Mouse (Mus musculus) layer of hippocampus, adult 9-10 months (tissue): ENCODE results near the gene Mms19.
A peak's percentile ranks its signal among the peaks of the same experiment; 100 is the strongest.

Experiments
- DNase-seq: peaks from one replicate; pipeline ENCODE4 v3.0.0; 2022; ENCODE audit warnings: low spot score

Gene Mms19

DNA sequence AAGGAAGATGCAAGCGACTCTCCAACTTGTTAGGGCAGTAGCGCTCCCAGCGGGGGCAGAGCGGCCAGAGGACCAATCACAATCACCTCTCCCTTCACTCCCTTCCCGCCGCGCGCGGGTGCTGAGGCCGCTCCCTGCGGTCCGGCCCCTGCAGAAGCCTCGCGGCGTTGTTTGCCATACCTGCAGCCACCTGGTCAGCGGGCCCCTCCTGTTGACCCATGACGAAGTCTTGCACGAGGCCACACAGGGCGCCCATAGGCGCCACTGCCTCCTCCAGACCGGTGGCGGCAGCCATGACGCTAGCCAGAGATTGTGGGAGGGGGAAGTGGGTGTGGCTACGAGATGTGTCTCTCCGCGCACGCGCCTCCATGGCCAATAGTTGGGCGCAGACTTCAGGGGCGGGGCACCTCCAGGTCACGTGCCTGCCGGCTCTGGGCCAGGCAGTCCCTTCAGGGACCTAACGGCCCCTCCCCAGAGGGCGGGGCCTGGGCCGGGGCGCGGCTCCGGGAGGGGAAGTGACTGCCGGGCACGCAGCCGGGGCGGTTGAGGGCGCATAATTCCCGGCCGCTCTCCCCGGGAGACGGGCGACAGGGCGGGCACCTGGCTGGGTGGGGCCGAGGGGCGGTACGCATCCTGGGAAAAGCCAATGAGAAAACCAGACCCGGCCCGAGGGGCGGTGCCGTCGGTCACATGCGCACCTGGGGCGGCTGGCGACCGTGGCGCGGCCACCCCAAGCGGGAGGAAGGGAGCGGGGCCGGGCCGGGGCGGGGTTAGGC is at the start of gene Mms19:
Mms19 (minus strand) TSS at position 339 of the 776 bp plus-strand sequence.
- DNase-seq: peak; percentile 97

DNA sequence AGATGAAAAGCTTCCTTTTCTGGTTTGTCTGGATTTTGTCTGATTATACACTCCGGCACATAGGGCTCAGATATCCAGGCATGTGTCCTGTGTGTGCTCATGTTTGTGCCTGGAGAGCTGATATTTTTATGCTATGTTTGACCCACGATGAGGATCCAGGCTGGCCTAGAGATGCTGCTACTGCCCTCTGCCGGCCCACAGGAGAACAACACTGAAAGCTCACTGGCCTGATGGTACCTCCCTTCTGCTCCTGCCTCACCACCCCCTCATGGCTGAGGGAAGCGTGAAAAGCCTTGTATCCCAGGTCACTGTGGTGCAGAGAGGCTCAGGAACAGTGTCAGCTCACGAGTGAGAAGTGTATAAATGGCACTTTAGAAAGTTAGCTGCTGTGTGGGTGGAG is 45.2 kb upstream of the Mms19 start:
- peak; percentile 71 for DNase-seq

DNA sequence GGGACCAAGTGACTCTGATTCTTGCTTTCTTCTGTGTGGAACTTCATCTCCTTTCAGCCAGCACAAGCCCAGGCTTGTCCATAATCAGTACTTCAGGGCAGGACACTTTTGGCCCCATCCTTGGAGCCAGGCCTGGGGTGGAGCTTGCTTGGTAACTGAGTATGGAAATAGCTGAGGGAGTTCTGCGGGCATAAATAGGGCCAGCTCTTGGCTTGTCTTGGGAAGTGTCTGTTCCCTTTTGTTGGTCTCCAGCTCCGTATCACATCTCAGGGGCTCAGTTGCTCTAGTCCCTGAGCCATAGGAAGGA is 41.5 kb upstream of the Mms19 start:
- no peak for DNase-seq

DNA sequence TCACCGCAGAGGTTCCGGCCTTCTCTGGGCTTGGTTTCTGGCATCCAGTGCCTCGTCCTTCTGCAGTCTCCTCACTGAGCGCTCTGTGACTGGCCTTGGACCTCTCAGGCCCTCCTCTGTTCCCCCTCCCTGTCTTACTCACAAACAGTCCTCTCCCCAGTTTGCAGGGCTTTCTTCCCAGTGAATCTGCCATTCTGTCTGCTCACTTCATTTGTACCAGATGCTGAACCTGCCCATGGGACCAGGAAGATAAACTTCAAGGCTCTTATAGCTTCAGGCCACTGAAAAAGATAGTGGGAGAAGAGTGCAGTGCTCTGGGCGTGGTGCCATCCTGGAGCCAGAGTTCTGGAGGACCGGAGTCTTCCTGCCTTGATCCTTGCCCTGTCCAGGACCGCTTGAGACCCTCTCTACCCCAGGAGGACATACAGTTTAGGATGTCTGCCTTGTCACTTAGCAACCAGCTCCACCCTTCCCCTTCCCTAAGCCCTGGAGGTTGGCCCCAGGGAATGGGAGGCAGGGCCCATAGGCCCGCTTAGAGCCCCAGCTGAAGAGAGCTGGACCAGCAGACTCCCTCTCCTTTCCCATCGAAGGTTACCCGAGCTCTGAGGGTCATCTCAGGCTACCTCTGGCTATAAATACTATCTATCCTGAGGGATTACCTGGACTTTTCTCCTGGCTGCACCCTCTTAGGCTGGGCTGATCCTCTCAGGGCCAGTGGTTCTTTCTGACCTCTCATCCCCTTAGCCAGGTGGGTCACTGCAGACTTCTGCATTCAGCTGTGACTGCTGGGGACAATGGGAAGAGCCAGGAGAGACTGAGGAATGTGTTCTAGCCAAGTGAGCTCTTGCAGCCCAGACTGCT is 41.0 kb upstream of the Mms19 start:
- no peak for DNase-seq

DNA sequence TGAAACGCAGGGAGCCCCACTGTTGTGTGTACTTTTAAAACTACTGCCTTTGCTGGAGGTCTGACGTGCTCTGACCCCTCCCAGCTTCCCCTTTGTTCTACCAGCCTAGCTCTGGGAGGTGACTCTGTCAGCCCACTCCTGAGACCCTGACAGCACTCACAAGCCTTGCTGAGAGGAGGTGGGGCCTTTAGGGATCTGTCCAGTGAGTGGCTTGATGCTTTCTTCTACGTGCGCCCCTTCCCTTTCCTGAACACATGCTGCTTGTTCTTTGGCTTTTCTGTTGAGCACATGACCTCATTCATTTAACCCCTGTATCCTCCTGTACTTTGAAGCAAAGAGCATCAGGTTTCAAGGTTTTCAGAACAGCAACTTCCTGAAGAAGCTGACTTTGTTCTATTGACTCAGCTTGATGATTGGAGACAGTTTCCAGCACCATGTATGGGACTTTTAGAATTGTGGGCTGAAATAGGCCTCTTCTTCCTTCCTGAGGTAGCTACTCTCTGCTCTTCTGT is 38.1 kb upstream of the Mms19 start:
- no peak for DNase-seq

DNA sequence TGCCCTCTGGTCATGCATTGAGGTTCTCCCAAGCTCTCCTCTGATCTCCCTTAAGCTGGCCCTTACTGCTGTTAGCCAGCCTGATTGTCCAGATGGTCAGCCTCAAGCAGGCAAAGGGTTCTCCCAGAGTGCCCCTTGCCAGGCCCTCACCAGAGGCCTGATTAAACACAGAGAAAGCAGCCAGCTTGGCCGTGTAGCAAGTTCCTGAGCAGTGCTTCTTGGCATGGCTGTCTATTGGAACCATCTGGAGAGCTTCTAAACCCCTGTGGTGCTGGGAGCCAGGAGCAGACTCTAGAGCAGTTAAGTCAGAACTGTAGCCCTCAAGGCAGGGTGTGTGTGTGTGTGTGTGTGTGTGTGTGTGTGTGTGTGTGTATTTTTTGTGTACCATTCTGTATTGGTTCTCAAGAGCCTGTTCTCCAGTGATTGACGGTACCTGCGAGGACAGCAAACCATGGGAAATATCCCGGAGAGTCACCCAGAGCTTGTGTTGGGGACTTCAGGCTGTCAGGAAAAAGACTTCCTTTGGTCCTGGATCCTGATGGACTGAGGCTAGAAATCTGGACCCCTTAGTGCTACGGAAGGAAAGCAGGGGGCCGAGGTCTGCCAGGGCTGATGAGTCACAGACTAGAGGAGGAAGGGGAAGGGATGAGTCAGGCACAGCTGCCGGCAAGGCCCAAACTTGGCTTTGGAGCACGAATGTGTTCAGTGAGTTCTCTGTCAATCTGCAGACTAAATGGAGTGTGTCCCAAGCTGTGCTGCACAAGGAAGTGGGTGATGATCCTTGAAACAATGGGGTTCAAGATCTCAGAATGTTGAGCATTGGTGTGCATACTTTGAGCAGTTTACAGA is 36.7 kb upstream of the Mms19 start:
- DNase-seq: peak; percentile 33

DNA sequence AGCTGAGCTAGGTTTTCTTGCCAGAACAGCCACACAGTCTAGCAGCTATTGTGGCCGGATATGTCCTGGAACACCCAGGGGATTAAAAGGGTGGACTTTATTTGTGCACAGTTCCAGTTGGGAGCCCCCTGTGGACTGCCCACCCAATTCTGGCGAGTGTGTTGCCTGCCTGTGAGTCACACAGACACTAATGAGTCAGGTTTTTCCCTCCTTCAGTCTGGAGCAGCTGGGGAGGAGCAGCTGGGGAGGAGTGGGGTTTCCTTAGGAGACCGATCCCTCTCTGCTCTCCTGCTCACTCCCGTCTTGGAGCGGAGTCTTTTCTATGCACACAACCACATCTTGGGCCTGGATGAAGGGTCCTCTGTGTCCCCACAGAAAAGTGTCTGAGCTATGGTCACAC is 35.9 kb upstream of the Mms19 start:
- DNase-seq: no peak

DNA sequence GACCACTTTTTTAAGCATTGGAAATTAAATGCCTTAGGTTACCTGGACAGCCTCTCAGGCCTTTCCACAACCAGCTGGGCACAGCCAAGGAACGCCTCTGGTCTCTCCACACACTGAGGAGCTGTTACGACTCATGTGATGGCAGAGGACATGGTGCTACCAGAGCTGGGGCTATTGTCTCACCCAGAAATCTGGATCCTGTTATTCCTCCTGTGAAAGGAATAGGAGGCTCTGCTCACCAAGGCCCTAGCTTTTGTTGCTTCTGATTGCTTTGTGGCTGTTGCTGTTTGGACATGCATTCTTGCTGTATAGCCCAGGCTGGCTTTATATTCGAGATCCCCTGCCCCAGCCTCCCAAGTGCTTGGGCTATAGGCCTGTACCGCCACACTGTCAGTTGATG is 35.3 kb upstream of the Mms19 start:
- no peak for DNase-seq

DNA sequence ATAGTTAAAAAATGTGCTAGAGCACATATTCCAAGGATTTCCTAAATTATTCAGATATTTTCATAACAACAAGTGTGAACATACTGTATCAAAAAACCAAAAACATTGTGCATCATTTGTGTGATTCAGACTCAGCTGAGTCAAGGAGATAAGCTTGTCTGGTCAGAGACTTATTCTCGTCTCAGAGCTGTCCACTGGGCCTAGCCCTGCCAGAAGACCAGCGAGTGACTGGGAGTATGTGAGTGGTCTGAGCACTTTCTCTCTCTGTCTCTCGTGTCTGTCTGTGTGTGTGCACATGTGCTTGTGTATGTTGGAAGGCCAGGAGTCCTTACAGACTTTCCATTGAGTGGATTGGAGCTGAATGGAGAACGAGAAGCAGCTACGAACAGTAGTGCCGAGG is 34.0 kb upstream of the Mms19 start:
- DNase-seq: no peak

DNA sequence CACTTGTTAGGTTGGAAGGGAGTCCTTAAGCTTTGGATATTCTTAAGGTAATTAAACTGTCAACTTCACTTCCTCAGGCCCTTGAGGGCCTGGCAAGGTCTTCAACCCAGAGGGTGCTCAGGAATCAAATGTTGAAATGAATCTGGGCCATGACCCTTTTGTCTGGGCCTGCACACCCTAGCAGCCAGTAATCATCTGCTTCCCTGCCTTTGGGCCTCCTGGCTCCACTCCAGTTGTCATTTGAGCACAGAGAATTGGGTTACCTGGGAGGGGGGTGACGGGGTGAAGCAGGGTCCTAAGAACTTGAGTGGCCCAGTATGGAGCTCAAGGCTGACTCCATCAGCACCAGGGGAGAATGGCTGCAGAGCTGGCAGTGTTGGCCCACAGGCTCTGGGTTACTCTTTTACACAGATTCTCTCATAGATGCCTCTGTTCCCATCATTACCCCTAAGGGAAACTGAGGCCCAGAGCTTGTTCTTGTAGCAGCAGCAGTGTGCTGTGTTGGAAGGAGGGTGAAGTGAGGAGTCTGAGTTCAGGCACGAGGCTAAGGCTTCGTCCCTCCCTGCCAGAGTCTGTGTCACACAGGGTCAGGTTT is 33.4 kb upstream of the Mms19 start:
- DNase-seq: no peak

DNA sequence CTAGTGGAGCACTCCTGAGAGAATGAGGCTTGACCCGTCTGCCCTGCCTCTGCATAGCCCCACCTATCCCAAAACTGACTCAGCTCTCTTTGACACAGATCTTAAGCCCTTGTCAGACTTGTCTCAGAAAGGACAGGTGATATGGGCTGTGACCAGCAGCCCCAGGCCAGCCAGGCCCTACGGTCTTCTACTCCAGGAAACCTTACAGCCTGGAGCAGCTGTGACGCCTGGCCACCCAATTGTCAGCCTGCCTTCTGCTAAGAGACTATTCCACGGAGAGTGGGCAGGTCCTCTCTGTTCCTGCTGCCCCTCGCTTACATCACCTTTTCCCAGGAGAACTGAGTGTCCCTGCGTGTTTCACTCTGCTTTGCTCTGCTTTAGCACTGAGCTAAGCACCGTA is 30.2 kb upstream of the Mms19 start:
- no peak for DNase-seq

DNA sequence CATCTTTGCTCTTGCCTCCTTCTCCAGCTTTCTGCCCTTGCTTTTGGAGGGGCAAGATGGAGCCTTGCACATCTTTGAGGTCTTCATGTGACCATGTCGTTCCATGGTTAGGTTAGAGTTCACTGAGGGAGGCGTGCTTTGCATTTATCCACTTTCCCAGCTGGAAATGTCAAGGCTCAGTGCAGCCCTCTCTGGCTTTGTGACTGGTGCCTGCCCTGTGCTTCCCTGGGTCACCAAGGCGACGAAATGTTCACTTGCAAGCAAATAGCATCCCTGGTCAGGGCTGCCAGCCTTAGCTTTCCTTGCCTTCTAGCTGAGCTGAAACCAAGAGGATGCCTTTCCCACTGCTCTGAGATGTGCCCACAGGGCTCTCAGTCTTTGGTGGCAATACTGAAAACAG is 29.5 kb upstream of the Mms19 start:
- DNase-seq: no peak

DNA sequence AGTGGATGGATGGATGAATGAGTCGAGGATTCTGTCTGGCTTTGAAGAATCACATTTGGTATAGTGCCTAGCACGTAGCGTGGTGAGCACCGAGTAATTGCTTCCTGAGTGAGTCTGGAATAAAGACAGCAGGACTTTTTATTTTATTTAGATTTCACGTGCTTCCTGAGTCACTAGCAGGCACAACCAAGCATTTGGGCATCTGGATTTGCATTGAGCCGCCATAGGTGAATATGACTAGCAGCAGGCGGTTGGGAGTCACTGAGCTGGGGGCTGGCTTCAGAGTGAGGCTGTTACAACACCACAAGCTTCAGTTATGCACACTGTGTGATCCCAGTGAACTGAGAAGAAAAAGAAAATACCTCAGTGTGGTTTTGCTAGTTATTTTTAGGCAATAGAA is 28.1 kb upstream of the Mms19 start:
- no peak for DNase-seq

DNA sequence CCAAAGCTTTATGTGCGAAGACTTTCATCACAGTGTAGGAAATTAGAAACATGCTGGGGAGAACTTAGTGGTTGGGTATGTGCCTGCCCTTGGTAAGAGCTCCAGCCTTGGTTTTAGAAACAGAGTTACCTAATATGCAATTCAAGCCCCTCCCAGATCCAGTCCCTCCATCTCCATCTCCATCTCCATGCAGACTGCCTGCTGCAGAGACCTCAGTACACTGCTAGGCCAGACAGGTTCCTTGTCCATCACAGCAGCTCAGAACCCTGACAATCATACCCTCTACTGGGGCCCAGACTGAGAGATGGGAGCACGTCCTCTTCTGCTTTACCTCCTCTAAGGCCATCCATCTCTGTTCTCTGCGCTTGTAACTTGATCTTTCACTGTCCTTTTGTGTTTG is 27.6 kb upstream of the Mms19 start:
- DNase-seq: no peak

DNA sequence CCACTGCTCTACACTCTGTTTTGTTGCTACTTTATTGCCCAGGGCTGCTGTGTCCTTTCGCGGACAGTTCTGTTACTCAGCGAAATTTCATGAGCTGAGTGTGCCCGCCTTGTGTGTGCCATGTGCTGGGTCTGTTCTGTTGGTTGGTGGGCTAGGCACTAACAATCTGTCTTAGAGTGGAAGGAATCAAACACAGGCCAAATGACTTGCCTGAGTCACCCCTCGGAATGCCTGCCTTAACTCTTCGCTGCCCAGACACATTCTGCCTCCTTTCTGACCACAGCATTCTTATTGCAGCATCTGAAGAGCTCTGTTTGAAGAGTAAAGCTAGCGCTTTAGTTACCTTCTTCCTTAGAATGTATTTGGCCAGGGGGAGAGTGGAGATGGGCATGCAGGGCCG is 25.6 kb upstream of the Mms19 start:
- no peak for DNase-seq

DNA sequence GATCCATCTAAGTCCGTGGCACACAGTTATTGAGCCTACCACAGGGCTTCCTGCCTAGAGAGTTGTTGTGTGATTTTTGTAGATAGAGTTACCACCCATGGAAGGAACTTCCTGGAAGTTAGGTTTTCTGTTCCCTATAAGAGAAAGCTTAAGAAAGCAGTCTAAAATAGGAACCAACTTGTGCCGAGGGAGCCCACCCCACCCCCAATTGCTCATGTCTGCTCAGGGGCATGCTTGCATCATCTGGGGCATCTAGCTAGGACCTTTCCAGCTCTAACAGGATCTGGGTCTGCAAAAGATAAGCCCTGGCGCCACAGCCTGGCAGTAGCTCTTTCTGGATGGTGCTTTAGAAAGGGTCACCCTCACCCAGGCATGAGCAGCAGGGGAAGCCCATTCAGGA is 24.7 kb upstream of the Mms19 start:
- no peak for DNase-seq

DNA sequence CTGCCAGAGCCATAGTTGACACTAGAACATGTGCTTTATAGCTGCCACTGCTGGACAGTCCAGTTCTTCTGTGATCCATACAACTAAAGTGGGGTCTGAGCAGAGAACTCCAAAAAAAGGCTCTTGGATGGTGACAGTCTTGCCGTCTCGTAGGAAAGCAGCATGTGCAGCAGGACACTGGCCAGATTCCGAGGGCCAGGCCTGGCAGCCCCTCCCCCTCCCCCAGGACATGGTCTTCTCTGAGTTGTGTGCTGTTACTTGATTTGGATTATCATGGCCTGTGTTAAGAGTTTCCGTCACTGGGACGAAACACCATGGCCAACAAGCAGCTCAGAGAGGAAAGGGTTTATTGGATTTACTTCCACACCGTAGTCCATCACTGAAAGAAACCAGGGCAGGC is 23.3 kb upstream of the Mms19 start:
- no peak for DNase-seq

DNA sequence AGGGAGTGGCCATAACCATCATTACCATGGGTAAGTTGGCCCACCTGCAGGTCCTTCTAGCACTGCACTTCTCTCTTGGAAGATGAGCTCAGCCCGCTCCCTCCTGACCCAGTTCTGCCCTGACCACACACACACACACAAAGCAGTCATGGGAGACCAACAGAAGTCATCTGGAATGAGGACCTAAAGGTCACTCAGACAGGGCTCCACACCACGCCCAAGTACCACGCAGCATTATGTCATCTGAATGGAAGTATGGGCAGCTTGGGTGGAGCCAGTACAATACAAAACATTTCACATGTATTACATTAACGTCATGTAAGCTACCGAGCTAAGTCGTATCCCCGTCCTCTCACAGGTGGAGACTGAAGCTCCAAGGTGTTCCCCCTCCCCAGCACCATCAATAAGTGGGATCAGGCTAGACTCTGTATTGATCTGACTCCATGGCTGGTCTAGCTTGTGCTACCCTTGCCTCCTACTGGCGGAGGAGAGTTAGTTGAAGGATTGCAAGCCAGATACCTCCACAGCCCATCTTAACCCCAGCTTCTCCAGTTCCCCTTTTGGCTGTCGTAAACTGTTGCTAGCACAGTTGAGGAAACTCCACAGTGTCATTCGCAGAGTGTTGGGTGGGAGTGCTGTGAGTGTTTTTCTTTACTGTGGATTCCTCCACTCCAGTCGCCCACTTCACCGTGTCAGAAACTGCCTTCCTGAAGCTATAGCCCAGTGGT is 20.5 kb upstream of the Mms19 start:
- no peak for DNase-seq

DNA sequence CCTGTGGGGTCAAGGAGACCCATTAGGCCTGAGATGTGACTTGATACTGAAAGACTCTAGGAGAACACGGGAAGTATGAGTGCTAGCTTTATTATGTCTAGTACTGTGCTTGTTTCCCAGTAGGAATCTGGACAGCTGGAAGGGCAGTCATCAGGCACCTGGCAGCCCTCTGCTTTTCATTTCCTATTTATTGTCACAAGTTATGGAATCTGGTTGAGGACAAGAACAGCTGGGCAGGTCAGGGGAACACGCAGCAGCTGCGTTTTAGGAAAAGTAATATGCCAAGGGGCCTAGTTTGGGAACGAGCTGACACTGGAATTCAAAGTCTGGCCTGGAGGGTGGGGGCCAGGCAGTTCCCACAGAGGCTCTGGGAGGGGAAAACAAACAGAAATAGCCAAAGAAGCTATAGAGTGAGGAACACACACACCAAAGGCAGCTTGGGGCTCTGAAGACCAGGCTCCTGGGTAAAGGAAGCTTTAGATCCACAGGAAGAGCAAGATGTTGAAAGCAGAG is 19.5 kb upstream of the Mms19 start:
- no peak for DNase-seq

DNA sequence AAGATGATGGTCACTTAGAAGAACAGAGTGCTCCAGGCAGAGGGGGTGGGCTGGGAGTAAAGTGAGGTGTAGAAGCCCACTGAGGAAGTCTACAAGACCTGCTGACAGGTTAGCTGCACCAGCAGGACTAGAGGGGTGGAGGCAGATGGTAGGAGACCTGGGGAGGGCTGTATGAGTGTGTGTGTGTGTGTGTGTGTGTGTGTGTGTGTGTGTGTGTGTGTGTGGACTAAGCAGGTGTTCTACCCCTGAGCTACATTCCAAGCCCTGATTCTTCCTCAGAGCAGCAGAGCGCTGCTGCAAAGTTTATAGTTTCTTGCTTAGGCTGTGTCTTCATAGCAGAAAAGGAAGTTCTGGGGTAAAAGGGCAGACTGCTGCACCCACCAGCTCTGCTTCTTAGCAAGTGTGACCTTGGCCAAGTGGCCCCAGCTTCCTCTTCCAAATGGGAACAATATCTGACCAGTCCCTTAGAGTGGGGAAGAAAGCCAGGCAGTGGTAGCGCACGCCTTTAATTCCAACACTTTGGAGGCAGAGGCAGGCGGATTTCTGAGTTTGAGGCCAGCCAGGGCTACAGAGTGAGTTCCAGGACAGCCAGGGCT is 18.8 kb upstream of the Mms19 start:
- DNase-seq: no peak
